Mouse (Mus musculus) hematopoietic stem cell, adult 5-6 weeks (primary cell): ENCODE measurements around the gene Olfr522. TPM values are rescaled to one million over a fixed set of nuclear protein-coding genes. Genes with fewer than 3 reads are reported as not detected.

ENCODE experiments used
- ATAC-seq, 2 experiments: fragments of 125-278 bp in 1 of 2; replicated peaks in 1 of 2; 2 replicates each; pipeline ENCODE4 v1.8.0; 2016 to 2017; ENCODE audit warnings: inconsistent platforms in 2 of 2, mild to moderate bottlenecking in 2 of 2, moderate number of reproducible peaks in 2 of 2, low read depth in 1 of 2, moderate TSS enrichment in 1 of 2; ENCODE audit not compliant: low FRiP score in 2 of 2, poor library complexity in 2 of 2, severe bottlenecking in 2 of 2, insufficient read depth in 1 of 2, low TSS enrichment in 1 of 2
- total RNA-seq: library from RNA; stranded (forward); fragments of 172-1452, 232-1000 nt; gene quantifications from 2 replicates; pipeline ENCODE4 v1.2.3, GENCODE M21; 2017

Gene Olfr522
- not detected in 2 replicates for total RNA-seq

DNA sequence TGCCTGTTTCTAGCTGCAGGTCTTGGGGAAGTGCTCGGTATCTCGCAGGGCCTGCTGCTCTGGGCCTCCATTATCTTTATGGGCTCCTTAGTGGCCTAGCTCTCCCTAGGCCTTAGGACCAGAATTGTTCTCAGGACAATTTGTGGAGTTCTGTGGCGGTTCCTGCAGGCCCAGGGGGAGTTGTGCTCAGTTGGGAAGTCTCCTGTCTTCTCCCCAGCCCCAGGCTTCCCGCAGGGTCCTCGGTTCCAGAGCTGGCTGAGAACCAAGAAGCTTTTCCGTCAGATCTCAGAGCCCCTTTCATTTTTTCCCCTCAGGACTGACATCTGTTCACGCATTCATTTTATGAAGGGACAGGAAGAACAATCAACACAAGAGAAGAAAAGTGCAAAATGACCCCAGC is at the start of gene Olfr522:
Gene Olfr522 (minus strand): TSS at position 101 of the 400 bp plus-strand sequence.
- ATAC-seq = no peak

DNA sequence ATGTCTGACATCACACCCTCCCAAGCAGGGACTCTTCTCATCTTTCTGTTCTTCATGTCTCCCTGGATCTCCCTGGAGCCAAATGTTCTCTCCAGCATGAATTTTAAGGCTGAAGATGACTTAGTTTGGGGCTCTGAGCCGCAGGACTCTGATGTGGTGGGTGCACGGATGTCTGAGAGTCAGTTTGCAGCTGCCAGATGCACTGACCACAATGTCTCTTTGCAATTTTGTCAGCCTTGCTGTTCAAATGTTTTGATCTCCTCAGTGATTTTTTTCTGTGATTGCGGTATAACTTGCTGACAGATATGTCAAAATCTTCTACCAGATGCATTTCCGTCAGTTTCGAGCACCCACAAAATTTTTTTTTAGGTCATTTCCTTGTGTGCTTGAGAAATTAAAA is 49.3 kb upstream of the Olfr522 start:
- no peak for ATAC-seq

DNA sequence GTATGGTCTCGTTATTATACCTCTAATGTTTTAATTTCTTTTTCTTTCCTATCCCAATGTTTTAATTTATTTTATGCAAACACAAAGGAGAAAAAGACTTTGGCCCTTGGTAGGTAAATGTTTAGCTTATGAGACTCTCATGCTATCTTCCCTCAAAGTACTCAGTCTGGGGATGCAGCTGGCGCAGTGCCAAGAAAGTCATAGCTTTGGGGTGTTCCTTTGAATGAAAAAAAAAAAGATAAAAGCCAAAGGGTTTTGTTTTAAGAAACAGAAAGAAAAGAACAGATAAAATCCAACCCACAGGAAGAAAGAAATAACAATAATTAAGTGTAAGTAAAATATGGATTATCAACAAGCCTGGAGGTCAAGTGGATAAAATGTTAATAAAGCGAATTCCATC is 44.1 kb upstream of the Olfr522 start:
- ATAC-seq = no peak

DNA sequence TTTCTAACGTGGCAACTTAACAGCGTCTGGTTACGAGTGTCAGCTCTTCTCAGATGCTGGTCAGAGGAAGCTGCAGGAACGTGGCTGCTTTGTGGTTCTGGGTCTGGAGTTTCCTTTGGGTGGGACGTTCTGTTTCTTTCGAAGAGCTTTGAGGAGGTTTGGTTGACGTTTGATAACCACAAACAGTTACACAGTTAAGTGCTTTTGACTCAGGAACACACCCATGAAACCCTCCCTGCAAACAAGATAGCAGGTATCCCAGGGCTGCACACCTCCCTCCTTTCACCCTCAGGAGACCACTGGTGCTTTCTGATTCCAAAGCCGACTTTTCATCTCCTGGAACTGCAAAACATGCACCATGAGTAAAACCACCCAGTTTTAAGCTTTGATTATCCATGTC is 43.6 kb upstream of the Olfr522 start:
- peak; percentile 37 to 54; a peak in 1 of 4 replicates for ATAC-seq

DNA sequence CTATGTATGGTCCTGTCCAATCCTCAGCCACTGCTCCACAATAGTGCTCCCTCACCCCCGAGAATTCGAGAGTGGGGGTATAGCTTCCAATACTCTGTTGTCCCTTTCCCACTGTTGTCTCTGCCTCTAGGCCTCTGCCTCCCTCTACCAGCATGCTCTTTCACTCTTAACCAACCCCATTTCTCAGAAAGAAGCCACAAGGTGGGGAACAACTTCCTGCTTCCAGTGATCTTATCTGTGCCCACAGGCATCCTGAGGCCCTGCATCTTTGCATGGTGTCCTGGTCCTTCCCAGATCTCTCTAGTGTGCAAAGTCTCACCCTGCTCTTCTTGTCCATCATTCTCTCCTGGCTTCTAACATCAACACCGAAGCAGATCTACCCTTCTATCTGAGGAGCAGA is 42.3 kb upstream of the Olfr522 start:
- ATAC-seq = 0 out of 4 replicates have a peak, but pooled peaks of 1 of the 2 experiments have one; percentile 18

DNA sequence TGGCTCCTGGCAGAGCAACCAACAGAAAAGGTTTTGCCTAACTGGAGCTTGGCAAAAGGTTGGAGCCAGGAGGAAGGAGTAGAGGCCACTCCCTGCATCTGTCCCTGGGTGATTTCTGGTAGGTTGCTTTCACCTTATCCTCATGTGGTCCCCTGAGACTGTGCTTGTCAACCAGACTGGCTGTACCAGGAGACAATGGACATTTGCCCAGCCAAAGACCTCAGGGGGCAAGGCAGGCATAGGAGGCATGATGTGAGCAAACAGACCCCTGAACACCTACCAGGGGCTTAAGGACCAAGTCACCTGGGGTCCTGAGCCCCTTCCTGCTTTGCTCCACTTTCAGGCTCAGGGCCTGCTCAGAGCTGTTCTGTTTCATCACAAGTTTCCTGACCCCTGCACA is 41.3 kb upstream of the Olfr522 start, which contains the start of gene Olfr524:
Gene Olfr524 (minus strand): TSS at position 101 of the 400 bp plus-strand sequence.
- no peak for ATAC-seq

DNA sequence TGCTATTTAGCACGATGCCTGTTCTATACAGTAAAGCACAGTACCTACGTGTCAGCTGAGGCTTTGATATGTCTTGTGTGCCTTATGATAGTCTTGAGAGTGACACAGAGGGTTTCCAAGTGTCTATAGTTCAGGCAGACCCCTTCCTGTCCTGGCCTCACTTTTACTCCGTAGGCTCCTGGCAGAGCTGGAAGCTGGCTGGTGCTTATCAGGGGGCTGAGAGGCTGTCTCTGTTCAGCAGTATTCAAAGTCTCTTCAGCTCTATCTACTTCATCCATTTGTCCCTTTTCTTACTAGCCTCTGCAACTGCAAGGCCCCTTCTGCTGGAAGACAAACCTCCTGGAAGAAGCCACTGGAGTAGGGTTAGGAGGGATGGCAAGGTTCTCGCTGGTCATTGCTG is 36.5 kb upstream of the Olfr522 start:
- no peak for ATAC-seq

DNA sequence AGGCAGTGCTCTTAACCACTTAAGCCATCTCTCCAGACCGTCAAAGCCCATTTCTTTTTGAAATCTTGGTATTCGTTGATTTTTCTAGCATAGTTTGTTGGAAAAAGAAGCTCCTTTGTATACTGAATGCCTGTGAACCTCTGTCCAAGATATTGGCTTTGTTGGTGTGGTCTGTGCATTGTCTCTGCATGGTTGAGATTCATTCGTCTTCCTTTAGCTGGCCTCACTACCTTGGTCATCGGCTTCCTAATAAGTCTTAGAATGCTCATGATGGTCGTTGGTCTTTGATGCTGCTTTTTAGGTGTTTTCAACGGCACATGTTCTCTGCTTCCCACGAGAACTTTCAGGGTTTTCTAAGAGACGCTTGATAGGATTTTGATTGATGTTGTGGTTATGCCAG is 31.4 kb upstream of the Olfr522 start:
- ATAC-seq = no peak

DNA sequence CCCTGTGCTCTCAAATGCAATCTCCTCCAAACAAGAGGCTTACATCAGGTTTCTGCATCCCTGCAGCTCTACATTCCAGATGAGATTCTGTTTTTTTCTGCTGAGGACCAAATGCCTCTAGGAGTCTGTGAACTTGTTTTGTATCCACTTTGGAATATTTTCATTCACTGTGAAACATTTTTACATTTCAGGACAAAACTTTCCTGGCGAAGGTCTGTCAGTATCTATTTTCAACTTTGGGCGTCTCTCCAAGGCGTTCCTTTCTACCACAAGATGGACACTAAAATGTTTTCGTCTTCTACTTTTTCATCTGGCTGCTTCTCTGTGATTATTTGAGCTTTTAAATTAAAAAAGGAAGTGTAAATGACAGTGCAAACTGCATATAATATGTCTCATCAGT is 29.5 kb upstream of the Olfr522 start:
- no peak for ATAC-seq

DNA sequence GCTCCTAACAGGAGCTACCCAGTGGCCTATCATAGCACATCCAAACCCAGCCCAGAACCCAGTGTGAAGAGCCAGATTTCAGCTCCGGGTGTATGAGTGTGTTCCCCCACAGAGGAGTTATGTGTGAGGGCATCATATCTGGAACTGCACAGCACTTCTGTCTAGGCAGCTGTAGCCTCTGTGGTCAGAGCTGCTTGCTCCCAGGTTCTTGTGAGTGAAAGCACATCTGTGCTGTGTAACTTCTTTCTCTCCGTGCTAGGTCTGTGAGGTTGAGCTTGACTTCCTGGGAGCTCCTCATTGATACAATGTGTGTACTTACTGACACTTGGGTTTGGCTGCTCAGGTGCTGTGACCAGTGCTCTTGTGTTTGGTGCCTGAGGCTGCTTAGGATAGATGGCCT is 28.3 kb upstream of the Olfr522 start:
- ATAC-seq = no peak

DNA sequence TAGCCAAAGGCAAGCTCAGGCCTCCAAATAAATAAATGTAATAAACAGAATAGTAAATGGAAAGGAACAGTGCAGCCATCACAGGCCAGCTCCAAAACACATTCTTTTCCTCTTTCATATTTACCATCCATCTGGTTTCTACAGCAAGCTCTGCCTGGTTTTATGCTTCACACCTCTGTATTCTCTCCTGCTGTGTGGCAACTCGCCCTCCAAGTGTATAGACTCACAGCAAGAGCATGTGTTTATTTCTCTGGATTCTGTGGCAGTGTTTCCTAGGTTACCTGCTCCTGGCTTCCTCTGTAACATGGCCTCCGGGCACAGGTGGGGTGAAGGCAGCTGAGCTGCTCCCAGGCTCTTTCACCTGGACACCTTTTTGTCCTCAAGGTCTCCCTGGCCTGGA is 27.9 kb upstream of the Olfr522 start:
- no peak for ATAC-seq

DNA sequence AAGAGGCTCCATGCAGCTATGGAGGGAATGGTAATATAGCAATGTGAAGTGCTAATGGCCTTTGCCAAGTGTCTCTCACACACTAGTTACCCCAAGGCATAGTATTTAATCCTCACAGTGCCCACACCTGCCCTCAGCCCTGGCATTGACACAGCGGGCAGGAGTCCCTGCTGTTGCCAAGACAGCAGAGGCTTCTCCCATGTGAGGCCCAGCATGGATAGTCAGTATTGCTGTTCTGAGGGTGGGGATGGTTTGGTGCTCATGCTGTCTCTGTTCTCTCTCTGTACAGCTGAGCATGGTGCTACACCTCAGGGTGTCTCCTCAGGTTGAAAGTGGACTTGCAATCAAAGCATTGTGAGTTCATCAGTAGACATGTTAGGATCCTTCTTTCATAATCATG is 25.9 kb upstream of the Olfr522 start:
- no peak for ATAC-seq

DNA sequence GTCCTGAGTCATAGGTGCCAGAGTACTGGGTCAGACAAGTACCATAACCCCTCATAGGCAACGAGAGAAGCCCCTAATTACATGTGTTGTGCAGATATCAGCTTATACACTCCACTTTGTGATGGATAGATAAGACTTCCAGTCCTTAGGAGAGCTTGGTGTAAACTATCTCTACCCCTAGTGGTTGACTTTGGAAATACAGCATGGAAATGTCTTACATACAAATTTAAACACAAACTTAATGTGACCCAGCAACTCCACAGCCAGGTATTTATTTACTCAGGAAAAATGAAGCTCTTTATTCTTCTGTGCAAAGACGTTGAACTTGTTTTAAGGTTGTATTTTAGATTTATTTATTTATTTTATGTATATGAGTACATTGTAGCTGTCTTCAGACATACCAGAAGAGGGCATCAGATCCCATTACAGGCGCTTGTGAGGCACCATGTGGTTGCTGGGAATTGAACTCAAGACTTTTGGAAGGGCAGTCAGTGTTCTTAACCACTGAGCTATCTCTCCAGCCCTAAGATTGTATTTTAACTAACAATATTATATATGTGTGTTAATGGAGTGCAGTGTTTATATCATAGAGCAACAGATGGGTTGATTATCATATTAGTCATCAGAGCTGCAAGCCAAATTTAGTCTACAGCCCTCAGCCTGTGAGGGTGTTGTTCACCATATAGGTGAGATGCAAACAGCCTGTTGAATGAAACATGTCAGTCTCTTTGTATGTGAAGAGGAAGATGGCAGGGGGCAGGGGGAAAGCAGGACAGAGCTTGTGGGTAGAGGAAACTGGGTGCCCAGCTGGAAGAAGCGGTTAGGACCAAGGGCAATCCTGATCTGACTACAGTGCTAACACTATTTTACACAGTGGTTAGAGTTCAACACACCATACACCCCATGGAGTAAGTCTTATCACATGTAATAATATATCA is 24.1 kb upstream of the Olfr522 start:
- ATAC-seq = 0 out of 4 replicates have a peak, but pooled peaks of 1 of the 2 experiments have one; percentile 45

DNA sequence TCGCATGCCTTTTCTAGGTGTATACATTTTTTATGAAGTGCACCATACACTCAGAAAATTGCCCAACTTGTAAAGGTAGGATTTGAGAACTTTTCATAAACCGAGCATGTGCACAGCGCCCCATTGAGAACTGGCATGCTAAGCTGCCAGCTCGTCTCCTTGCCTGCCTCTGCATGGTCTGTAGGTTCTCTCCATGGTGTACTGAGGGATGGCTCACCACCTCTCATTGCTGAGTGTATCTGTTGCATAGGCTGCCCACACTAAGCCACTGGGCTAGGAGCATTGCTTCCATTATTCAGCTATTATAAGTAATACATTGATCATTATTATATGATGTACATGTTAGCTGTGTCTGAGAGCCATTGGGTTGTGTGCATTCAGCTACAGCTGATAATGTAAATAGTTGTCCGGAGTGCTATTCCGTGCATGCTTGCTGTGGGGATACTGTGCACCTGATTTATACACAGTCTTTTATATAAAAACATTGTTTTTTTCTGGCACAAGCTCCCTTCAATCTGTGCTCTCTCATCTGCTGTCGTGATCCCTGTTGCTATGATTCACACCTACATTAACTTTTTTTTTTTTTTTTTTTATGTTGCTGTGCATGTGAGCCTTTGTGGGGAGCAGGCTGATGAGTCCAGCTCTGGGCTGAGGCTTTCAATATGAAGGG is 23.3 kb upstream of the Olfr522 start:
- ATAC-seq = no peak

DNA sequence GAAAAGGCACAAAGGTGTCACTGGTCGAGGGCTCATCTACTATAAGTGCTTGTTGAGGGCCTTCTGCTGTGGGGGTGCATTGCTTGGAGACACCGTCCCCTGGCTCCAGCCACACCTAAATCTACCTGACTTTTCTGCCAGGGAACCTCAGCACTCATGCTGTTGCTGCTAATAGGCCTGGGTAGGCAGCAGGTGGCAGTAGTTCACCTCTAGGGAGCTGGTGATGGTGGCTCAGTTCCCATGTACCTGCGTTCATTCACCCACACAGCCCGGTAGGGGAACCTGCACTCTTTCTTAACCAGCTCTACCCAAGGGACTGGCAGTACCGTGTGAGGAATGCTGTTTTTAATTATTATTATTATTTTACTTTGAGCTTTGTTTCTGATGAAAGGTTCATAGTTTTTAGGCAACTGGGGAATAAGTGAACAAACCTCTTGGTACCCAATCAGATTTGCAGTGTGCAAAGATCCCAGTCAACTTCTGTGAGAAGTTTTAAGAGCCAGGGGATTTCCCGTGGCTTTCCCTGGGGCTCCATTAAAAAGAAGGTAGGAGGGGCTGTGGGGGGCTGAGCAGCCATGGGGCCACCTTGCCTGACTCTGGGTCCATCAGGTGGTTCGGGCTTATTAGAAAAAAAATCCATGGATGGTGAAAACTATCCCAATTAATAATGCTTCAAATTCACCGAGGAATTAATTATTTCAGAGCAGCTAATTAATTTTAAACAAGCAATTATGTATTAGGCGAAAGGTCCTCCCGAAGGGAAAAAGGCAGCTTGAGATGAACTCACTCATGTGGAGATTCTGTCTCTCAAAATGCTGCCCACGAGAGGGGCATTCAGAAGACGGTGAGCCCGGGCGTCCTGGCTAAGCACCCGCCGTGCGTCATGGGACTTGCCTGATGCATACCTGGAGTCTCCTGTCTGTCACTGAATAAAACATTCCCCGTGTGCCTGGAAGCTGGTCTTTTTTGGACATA is 22.4 kb upstream of the Olfr522 start:
- no peak for ATAC-seq

DNA sequence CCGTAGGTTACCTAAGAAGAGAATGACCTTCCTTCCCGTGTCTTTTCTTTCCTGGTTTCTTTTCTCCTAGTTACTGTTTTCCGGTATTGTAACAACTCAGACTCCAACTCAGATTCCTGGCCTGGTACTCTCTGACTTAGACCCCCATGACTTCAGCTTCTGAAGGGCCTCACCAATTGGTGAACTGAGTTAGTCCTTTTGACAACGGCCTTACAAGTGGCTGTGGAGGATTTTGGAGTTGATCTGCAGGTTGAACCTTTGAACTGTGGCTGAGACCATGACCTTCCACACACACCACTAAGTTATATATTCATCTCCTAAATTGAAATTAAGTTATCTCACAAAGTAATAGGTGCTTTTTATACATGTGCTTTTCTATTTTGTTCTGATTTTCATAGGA is 19.6 kb upstream of the Olfr522 start:
- ATAC-seq = no peak

DNA sequence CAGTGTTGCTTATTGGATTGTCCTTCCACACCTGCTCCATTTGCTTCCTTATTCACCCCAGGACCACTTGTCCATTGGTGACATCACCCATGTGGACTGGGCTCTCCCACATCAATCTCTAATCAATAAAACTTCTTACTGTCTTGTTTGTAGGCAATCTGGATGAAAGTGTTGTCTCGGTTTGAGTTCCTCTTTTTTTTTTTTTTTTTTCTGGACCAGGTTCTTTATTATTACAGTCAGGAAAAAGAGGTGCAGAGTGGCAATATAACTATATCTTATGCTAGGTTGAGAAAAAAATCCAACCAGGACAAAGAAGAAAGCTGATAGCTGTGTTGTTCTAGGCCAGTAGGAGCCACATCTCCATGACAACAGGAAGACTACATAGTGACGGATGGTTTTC is 16.1 kb upstream of the Olfr522 start:
- no peak for ATAC-seq
